Mouse (Mus musculus): Measurements from ENCODE around the gene Sco1. TPM values are rescaled to one million over a fixed set of nuclear protein-coding genes. Genes with fewer than 3 reads are reported as not detected.

Gene Sco1
- 17.7 and 18.6 TPM in 2 replicates for polyA plus RNA-seq (2015; fragmentation: Nextera tagmentation; extraction: Ambion mirVana)

- Histone ChIP-seq H3K36me3 (ENCODE audit: control insufficient read depth, insufficient read depth, low read length) (0 out of 2 replicates have a peak, but pooled peaks cover 6% of the 10 kb centered on the region), H3K4me3 (ENCODE audit: low read length) (peak within 1 kb of the TSS; percentile 69), H3K4me1 (ENCODE audit: control insufficient read depth, insufficient read depth, low read length) (peaks cover 7% of the 10 kb centered on the region), H3K4me2 (ENCODE audit: low read depth, low read length) (peak within 1 kb of the TSS; percentile 76), H3K9me3 (ENCODE audit: control insufficient read depth, low read length) (no peaks in the 10 kb centered on the region), H3K27ac (ENCODE audit: low read length) (peak within 1 kb of the TSS; percentile 82), H3K9ac (ENCODE audit: low read depth, low read length) (peak within 1 kb of the TSS; percentile 85), H3K27me3 (replicated peaks; ENCODE audit: control insufficient read depth, insufficient read depth, low read length) (no peaks in the 10 kb centered on the region)
- peak; percentile 98 for ATAC-seq
- under 1% methylated on average over 50 of the region's 50 CpGs for WGBS
These were observed at the start of gene Sco1, which contains the start of gene Adprm for GRCm38 (mm10) chr11:67052321-67052952. Gene Sco1, plus strand, starts transcription at chr11:67052670. Gene Adprm, minus strand, starts transcription at chr11:67052594.

- Histone ChIP-seq H3K4me1 (ENCODE audit: control insufficient read depth, insufficient read depth, low read length) (peaks cover 10% of the 10 kb centered on the region), H3K4me2 (ENCODE audit: low read depth, low read length) (no peak overlapping the region), H3K27ac (ENCODE audit: low read length) (no peak overlapping the region), H3K36me3 (ENCODE audit: control insufficient read depth, insufficient read depth, low read length) (no peaks in the 10 kb centered on the region), H3K9me3 (ENCODE audit: control insufficient read depth, low read length) (no peaks in the 10 kb centered on the region), H3K9ac (ENCODE audit: low read depth, low read length) (no peak overlapping the region), H3K27me3 (replicated peaks; ENCODE audit: control insufficient read depth, insufficient read depth, low read length) (no peaks in the 10 kb centered on the region), H3K4me3 (ENCODE audit: low read length) (no peak overlapping the region)
- 65% methylated on average over 2 of the region's 2 CpGs for WGBS
- no peak for ATAC-seq
These were observed 49.6 kb upstream of the Sco1 start for GRCm38 (mm10) chr11:67002911-67003310.

DNA sequence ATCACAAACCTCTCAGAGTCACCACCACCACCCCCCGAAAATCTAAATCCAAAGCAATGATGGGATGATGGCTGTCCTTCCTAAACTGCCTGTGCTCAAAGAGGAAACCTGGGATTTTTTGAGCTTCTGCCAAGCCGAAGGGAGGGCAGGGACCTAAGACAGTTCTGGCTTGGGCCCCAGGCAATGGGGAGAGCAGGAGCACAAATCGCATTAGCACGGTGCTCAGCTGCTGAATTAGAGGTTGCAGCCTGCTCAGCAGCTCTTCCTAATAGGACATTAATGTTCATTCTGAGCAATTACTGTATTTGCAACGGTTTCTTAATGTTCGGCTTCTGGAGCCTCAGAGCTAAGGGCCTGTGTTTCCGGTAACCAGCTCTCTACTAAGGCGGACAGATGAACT, 44.5 kb upstream of the Sco1 start:
- Histone ChIP-seq H3K4me3 (ENCODE audit: low read length) (no peak overlapping the region), H3K4me2 (ENCODE audit: low read depth, low read length) (no peak overlapping the region), H3K36me3 (ENCODE audit: control insufficient read depth, insufficient read depth, low read length) (no peaks in the 10 kb centered on the region), H3K4me1 (ENCODE audit: control insufficient read depth, insufficient read depth, low read length) (peaks cover 6% of the 10 kb centered on the region; the same call in 1 of the 2 replicates), H3K27me3 (replicated peaks; ENCODE audit: control insufficient read depth, insufficient read depth, low read length) (no peaks in the 10 kb centered on the region), H3K9me3 (ENCODE audit: control insufficient read depth, low read length) (no peaks in the 10 kb centered on the region), H3K9ac (ENCODE audit: low read depth, low read length) (no peak overlapping the region), H3K27ac (ENCODE audit: low read length) (no peak overlapping the region)
- WGBS: 78% methylated on average over 8 of the region's 8 CpGs
- no peak for ATAC-seq

- Histone ChIP-seq H3K4me3 (ENCODE audit: low read length) (no peak overlapping the region), H3K9me3 (ENCODE audit: control insufficient read depth, low read length) (no peaks in the 10 kb centered on the region), H3K36me3 (ENCODE audit: control insufficient read depth, insufficient read depth, low read length) (no peaks in the 10 kb centered on the region), H3K4me1 (ENCODE audit: control insufficient read depth, insufficient read depth, low read length) (peaks cover 6% of the 10 kb centered on the region; the same call in 1 of the 2 replicates), H3K27ac (ENCODE audit: low read length) (no peak overlapping the region), H3K9ac (ENCODE audit: low read depth, low read length) (no peak overlapping the region), H3K27me3 (replicated peaks; ENCODE audit: control insufficient read depth, insufficient read depth, low read length) (no peaks in the 10 kb centered on the region), H3K4me2 (ENCODE audit: low read depth, low read length) (no peak overlapping the region)
- WGBS: 83% methylated on average over 4 of the region's 4 CpGs
- ATAC-seq: no peak
These were observed 43.9 kb upstream of the Sco1 start for GRCm38 (mm10) chr11:67008528-67008927.

GRCm38 (mm10) chr11:67010430-67010829, 42.0 kb upstream of the Sco1 start:
- no peak overlapping the region for H3K4me2 ChIP-seq (ENCODE audit: low read depth, low read length)
- no peaks in the 10 kb centered on the region for H3K9me3 ChIP-seq (ENCODE audit: control insufficient read depth, low read length)
- H3K27ac ChIP-seq (ENCODE audit: low read length): 0 out of 2 replicates have a peak overlapping the region, but pooled peaks have one; percentile 11
- no peak overlapping the region for H3K4me3 ChIP-seq (ENCODE audit: low read length)
- ATAC-seq: peak; percentile 67
- peaks cover 6% of the 10 kb centered on the region; the same call in 1 of the 2 replicates for H3K4me1 ChIP-seq (ENCODE audit: control insufficient read depth, insufficient read depth, low read length)
- no peak overlapping the region for H3K9ac ChIP-seq (ENCODE audit: low read depth, low read length)
- no peaks in the 10 kb centered on the region for H3K27me3 ChIP-seq (replicated peaks; ENCODE audit: control insufficient read depth, insufficient read depth, low read length)
- 6% methylated on average over 8 of the region's 8 CpGs for WGBS
- no peaks in the 10 kb centered on the region for H3K36me3 ChIP-seq (ENCODE audit: control insufficient read depth, insufficient read depth, low read length)

DNA sequence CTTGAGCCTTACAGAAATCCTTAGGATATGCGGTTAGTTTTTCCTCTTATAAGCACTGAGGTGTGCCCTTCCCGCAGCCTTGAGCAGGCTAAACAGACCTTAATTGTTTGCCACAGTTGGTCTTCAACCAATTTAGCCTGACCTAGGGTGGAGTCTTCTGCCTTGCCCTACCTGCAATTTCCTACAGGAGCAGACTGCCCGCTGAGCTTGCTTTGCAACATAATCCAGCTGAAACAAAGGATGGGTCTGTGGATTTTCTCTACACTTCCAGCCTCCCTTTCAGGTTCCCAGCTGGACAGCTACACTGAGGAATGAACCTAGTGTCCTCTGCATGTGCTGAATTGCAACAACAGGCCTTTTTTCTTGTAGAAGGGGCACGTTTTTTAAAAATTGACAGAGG, 40.8 kb upstream of the Sco1 start:
- H3K4me2 ChIP-seq (ENCODE audit: low read depth, low read length): no peak overlapping the region
- 50% methylated on average over 4 of the region's 4 CpGs for WGBS
- no peak overlapping the region for H3K9ac ChIP-seq (ENCODE audit: low read depth, low read length)
- H3K4me1 ChIP-seq (ENCODE audit: control insufficient read depth, insufficient read depth, low read length): peaks cover 6% of the 10 kb centered on the region; the same call in 1 of the 2 replicates
- H3K9me3 ChIP-seq (ENCODE audit: control insufficient read depth, low read length): no peaks in the 10 kb centered on the region
- H3K36me3 ChIP-seq (ENCODE audit: control insufficient read depth, insufficient read depth, low read length): no peaks in the 10 kb centered on the region
- H3K27ac ChIP-seq (ENCODE audit: low read length): no peak overlapping the region
- H3K27me3 ChIP-seq (replicated peaks; ENCODE audit: control insufficient read depth, insufficient read depth, low read length): no peaks in the 10 kb centered on the region
- no peak overlapping the region for H3K4me3 ChIP-seq (ENCODE audit: low read length)
- no peak for ATAC-seq

- Histone ChIP-seq H3K4me1 (ENCODE audit: control insufficient read depth, insufficient read depth, low read length) (peaks cover 13% of the 10 kb centered on the region), H3K9me3 (ENCODE audit: control insufficient read depth, low read length) (no peaks in the 10 kb centered on the region), H3K27ac (ENCODE audit: low read length) (peak overlapping the region; percentile 5), H3K9ac (ENCODE audit: low read depth, low read length) (0 out of 2 replicates have a peak overlapping the region, but pooled peaks have one; percentile 14), H3K4me3 (ENCODE audit: low read length) (0 out of 2 replicates have a peak overlapping the region, but pooled peaks have one; percentile 2), H3K4me2 (ENCODE audit: low read depth, low read length) (peak overlapping the region; percentile 34), H3K36me3 (ENCODE audit: control insufficient read depth, insufficient read depth, low read length) (no peaks in the 10 kb centered on the region), H3K27me3 (replicated peaks; ENCODE audit: control insufficient read depth, insufficient read depth, low read length) (no peaks in the 10 kb centered on the region)
- ATAC-seq: peak; percentile 89
- WGBS: 7% methylated on average over 12 of the region's 12 CpGs
These were observed 34.5 kb upstream of the Sco1 start for GRCm38 (mm10) chr11:67017801-67018591.

GRCm38 (mm10) chr11:67019711-67020475, 32.6 kb upstream of the Sco1 start:
- 61% methylated on average over 7 of the region's 7 CpGs for WGBS
- no peak overlapping the region for H3K27ac ChIP-seq (ENCODE audit: low read length)
- H3K4me2 ChIP-seq (ENCODE audit: low read depth, low read length): no peak overlapping the region

GRCm38 (mm10) chr11:67020948-67021347, 31.5 kb upstream of the Sco1 start:
- peak; percentile 61 for ATAC-seq
- H3K9me3 ChIP-seq (ENCODE audit: control insufficient read depth, low read length): no peaks in the 10 kb centered on the region
- no peaks in the 10 kb centered on the region for H3K36me3 ChIP-seq (ENCODE audit: control insufficient read depth, insufficient read depth, low read length)
- H3K4me2 ChIP-seq (ENCODE audit: low read depth, low read length): peak overlapping the region; percentile 32
- WGBS: 3% methylated on average over 12 of the region's 12 CpGs
- no peak overlapping the region; the same call in 1 of the 2 replicates for H3K27ac ChIP-seq (ENCODE audit: low read length)
- H3K4me3 ChIP-seq (ENCODE audit: low read length): no peak overlapping the region
- no peak overlapping the region for H3K9ac ChIP-seq (ENCODE audit: low read depth, low read length)
- no peaks in the 10 kb centered on the region for H3K27me3 ChIP-seq (replicated peaks; ENCODE audit: control insufficient read depth, insufficient read depth, low read length)
- H3K4me1 ChIP-seq (ENCODE audit: control insufficient read depth, insufficient read depth, low read length): peaks cover 18% of the 10 kb centered on the region

More at GRCm38 (mm10) chr11:67019711-67020475, 32.6 kb upstream of the Sco1 start:
- ATAC-seq: no peak
- Histone ChIP-seq H3K36me3 (ENCODE audit: control insufficient read depth, insufficient read depth, low read length) (no peaks in the 10 kb centered on the region), H3K27me3 (replicated peaks; ENCODE audit: control insufficient read depth, insufficient read depth, low read length) (no peaks in the 10 kb centered on the region), H3K9me3 (ENCODE audit: control insufficient read depth, low read length) (no peaks in the 10 kb centered on the region), H3K4me3 (ENCODE audit: low read length) (no peak overlapping the region), H3K4me1 (ENCODE audit: control insufficient read depth, insufficient read depth, low read length) (peaks cover 13% of the 10 kb centered on the region), H3K9ac (ENCODE audit: low read depth, low read length) (no peak overlapping the region)

Measured in intestine, embryonic 16.5 days (tissue).